Mouse (Mus musculus) heart, adult 2 months (tissue): ENCODE data around the gene Sec22a.

ENCODE experiments used
- EP300 ChIP-seq: fragments of 200-500 bp; IDR thresholded peaks from 2 replicates; pipeline ENCODE4 v1.6.1; 2011; ENCODE audit warnings: low read depth, low read length, control low read depth; ENCODE audit not compliant: insufficient read depth
- POLR2A ChIP-seq: fragments of 200-500 bp; IDR thresholded peaks from 2 replicates; pipeline ENCODE4 v1.6.1; 2011; ENCODE audit warnings: mild to moderate bottlenecking, low read depth, low read length, control low read depth; ENCODE audit not compliant: insufficient read depth

DNA sequence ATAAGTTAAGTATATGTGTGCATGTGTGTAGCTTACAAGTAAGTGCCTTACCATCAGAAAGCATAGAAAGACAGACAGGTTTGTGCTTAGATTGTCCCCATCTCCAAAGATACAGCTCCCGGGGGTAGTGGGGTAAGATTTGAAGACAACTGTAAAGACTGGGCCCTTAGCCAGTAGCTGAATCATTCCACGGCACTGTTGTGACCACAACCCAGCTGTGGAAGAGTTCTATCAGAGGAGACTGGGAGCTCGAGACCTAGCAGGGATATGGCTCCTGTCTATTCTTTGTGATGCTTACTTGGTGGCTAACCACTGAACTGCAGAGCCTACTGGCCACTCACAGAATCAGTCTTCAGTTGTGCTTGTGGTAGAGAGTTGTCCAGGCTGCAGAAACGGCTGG is 42.4 kb upstream of the Sec22a start:
- TF ChIP-seq POLR2A: no peak
- no peak for TF ChIP-seq EP300
